Mouse (Mus musculus): ENCODE results near the gene Fer1l4. TPM values are rescaled to one million over a fixed set of nuclear protein-coding genes. Genes with fewer than 3 reads are reported as not detected.

The Fer1l4 gene
- total RNA-seq (2022), result not detected

GRCm38 (mm10) chr2:156052816-156053215, at the start of gene Fer1l4:
Fer1l4 (minus strand) TSS chr2:156052947.
- DNase-seq (ENCODE audit: low spot score), result no peak

- no peak for DNase-seq (ENCODE audit: low spot score)
Observed at GRCm38 (mm10) chr2:156091926-156092325, 39.2 kb upstream of the Fer1l4 start.

GRCm38 (mm10) chr2:156089799-156090198, 37.1 kb upstream of the Fer1l4 start:
- no peak for DNase-seq (ENCODE audit: low spot score)

GRCm38 (mm10) chr2:156087391-156088110, 34.8 kb upstream of the Fer1l4 start:
- DNase-seq (ENCODE audit: low spot score), result no peak

- no peak for DNase-seq (ENCODE audit: low spot score)
Observed at GRCm38 (mm10) chr2:156084541-156084940, 31.8 kb upstream of the Fer1l4 start.

- DNase-seq (ENCODE audit: low spot score), result no peak
Observed at GRCm38 (mm10) chr2:156080391-156080790, 27.6 kb upstream of the Fer1l4 start.

GRCm38 (mm10) chr2:156079674-156080073, 26.9 kb upstream of the Fer1l4 start:
- DNase-seq (ENCODE audit: low spot score), result peak; percentile 28

GRCm38 (mm10) chr2:156079183-156079560, 26.4 kb upstream of the Fer1l4 start:
- no peak for DNase-seq (ENCODE audit: low spot score)

GRCm38 (mm10) chr2:156078421-156079182, 25.9 kb upstream of the Fer1l4 start:
- DNase-seq (ENCODE audit: low spot score), result no peak

- DNase-seq (ENCODE audit: low spot score), result no peak
Observed at GRCm38 (mm10) chr2:156077461-156077860, 24.7 kb upstream of the Fer1l4 start.

GRCm38 (mm10) chr2:156073725-156074124, 21.0 kb upstream of the Fer1l4 start:
- peak; percentile 24 for DNase-seq (ENCODE audit: low spot score)

- no peak for DNase-seq (ENCODE audit: low spot score)
Observed at GRCm38 (mm10) chr2:156071236-156071635, 18.5 kb upstream of the Fer1l4 start.

GRCm38 (mm10) chr2:156067916-156068315, 15.2 kb upstream of the Fer1l4 start:
- DNase-seq (ENCODE audit: low spot score), result no peak

GRCm38 (mm10) chr2:156066126-156066525, 13.4 kb upstream of the Fer1l4 start:
- no peak for DNase-seq (ENCODE audit: low spot score)

- peak; percentile 38 for DNase-seq (ENCODE audit: low spot score)
Observed at GRCm38 (mm10) chr2:156065099-156066041, 12.6 kb upstream of the Fer1l4 start, which contains the start of gene Spag4. Spag4 (plus strand) TSS chr2:156065175.

- no peak for DNase-seq (ENCODE audit: low spot score)
Observed at GRCm38 (mm10) chr2:156047929-156048328, 4.8 kb downstream of the Fer1l4 start.

- DNase-seq (ENCODE audit: low spot score), result no peak
Observed at GRCm38 (mm10) chr2:156042903-156043302, 9.8 kb downstream of the Fer1l4 start.

- DNase-seq (ENCODE audit: low spot score), result no peak
Observed at GRCm38 (mm10) chr2:156039390-156039789, 13.4 kb downstream of the Fer1l4 start.

GRCm38 (mm10) chr2:156025482-156025881, 27.3 kb downstream of the Fer1l4 start:
- no peak for DNase-seq (ENCODE audit: low spot score)

GRCm38 (mm10) chr2:156021765-156022164, 31.0 kb downstream of the Fer1l4 start:
- DNase-seq (ENCODE audit: low spot score), result no peak

GRCm38 (mm10) chr2:156021219-156021618, 31.5 kb downstream of the Fer1l4 start:
- DNase-seq (ENCODE audit: low spot score), result no peak

GRCm38 (mm10) chr2:156018106-156018505, 34.6 kb downstream of the Fer1l4 start:
- DNase-seq (ENCODE audit: low spot score), result no peak
